Mouse (Mus musculus): ENCODE results near the gene Tprgl.

The Tprgl gene

GRCm38 (mm10) chr4:154159002-154159401, 1.5 kb downstream of the Tprgl start:
- DNase-seq: peak; percentile 92

DNA sequence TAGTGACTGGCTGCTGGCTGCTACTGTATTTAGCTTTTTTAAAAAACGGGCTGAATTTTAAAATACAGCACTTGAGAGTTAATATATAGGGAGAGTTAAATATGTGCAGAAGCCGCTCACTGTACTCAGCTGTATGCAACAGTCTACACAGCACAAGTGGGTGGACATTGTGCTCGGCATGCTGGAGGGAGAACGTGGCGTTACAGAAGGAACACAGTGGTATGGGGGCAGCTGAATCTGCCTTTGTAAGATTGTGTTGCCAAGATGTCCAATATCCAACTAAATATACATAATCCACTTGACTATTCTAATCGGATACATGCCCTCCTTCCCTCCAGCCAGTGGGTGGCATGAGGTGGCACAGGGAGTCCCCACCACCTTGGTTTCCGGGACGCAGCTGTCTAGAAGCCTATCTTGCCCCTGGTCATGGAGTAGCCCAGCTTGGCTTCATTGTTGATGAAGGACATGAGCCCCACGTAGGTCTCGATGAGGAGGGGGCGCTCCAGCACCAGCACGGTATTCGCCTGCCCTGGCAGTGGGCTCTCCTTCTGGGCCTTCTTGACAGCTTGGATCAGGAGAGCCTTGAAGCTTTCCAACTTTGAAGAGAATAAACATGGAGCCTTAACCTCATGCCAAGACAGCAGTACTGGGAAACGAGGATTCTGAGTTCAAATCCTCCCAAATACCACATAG, 2.4 kb downstream of the Tprgl start:
- DNase-seq: no peak

DNA sequence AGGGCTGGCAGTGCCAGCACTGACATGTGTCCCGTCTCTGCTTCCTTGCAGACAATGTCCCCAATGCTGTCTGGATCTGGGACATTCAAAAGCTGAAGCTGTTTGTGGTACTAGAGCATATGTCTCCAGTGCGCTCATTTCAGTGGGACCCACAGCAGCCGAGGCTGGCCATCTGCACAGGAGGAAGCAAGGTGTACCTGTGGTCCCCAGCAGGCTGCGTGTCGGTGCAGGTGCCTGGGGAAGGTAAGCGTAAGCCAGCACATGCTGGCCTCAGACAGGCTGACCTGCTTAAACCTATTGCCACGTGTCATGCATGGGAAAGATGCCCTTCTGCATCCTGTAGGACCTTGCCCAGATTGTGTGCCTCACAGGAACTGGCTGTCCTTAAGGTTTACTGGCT, 4.4 kb downstream of the Tprgl start:
- no peak for DNase-seq

DNA sequence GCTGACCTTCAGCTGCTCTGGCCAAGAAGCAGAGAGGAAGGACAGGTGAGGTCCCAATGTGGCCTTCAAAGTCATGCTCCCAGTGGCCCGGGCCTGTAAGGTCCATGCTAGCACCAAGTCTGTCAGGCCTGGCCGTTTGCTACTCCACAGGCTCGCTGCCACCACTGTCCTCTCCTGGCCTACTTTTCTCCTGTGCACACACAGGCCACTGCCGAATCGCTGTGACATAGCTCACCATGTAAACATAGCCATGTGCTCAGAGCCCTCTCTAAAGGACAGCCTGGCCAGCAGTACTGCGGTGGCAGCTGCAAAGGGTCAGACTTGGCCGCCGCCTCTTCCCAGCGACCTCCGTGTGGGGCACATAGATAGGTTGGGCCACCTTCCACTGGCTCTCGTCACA, 6.4 kb downstream of the Tprgl start:
- no peak for DNase-seq

GRCm38 (mm10) chr4:154146342-154146741, 14.1 kb downstream of the Tprgl start:
- DNase-seq: no peak

- no peak for DNase-seq
Observed at GRCm38 (mm10) chr4:154144712-154145111, 15.8 kb downstream of the Tprgl start.

GRCm38 (mm10) chr4:154142211-154143040, 18.0 kb downstream of the Tprgl start, which contains the start of gene Wrap73:
Gene Wrap73 (plus strand): TSS chr4:154142372.
- peak; percentile 95 for DNase-seq

GRCm38 (mm10) chr4:154141009-154141867, 19.2 kb downstream of the Tprgl start:
- peak; percentile 34 for DNase-seq

DNA sequence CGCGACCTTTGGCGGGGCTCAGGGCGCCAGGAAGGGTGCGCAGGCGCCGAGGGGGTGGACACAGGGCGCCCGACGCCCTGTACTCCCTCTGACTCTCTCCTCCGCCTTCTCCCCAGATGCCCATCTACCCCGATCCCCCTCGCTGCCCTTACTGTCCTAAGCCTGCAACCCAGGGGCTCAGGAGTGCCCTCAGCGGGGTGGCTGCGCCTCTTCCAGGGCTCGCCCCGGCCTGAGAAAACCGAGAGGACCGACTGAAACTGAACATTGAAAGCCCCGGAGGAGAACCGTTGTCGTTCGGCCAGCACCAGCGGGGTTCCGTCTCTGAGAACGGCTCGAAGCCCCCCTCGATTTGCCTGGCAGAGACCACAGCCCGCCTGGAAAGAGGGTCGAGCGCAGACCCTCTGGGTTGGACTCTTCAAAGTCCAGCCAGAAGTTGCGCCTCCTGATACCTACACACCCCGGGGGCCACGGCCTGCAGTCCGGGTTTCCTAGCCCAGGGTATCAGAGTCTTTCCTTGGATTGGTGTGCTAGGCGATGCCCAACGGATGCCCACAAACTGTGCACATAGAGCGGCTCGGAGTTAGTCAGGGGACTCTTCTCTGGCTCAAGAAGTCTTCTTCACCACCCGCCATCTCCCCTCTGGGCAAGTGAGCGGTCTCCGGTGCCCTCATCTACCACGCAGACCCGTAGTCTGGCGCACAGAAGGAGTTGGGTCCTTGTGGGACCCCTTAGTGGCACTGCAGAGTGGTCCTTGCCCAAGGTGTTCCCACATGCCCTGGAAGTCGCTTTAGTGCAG, 20.1 kb downstream of the Tprgl start:
- peak; percentile 37 for DNase-seq

DNA sequence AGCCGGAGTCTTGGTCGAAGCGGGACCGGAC, 20.5 kb downstream of the Tprgl start, which contains the start of gene Trp73:
TSS of gene Trp73 (minus strand) at position 27 of the 31 bp plus-strand sequence.
- no peak for DNase-seq

- peak; percentile 73 for DNase-seq
Observed at GRCm38 (mm10) chr4:154139671-154140181, 20.7 kb downstream of the Tprgl start.

DNA sequence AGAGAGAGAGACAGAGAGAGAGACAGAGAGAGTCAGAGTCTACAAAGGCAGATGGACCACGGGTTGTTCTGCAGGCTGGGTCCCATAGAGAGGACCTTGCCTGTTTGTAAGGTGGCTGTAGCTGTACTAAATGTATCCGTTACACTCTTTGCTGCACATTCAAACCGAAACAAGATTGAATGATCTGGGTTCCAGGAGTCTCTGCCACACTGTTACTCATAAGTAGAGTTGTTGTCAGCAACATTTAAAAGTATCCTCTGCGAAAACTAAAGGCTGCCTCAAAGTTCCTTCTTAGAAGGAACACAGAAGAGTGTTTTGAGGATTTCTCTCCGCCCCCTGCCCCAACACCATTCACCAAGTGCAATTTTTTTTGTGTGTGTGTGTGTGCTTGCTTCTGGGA, 23.3 kb downstream of the Tprgl start:
- DNase-seq: no peak

DNA sequence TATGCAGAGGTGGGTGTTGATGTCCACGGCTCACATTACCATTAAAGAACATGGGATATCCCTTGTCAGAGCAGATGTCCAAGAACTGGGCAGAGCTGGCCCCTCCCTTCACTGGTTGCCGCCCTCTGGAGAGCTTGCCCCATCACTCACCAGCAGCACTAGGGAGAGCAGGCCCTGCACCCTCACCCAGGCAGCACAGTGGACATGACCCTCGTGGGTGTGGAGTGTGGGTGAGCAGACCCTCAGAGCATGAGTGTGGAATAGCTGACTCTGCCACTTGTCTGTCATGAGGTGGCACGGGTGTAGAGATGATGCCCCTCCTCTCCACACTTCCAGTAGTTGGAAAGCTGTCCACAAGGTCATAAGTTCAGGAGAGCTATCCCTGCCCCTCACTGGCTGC, 25.7 kb downstream of the Tprgl start:
- DNase-seq: no peak

DNA sequence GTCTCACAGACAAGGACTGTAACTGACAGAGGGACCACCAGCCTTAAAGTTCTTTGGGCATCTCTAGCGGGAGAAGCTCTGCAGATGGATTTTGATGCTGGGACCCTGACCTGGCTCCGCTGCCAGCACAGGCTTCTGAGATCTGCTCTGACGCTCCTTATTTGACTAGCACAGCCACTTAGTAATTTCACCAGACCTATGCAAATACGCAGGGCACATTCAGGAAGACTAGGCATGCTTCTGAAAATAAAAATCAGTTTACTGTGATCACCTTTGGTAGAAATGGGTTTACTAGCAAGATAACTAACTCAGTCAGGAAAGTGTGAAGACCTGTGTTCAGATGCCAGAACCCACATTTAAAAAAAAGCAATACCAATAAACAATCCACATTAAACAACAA, 28.6 kb downstream of the Tprgl start:
- no peak for DNase-seq

DNA sequence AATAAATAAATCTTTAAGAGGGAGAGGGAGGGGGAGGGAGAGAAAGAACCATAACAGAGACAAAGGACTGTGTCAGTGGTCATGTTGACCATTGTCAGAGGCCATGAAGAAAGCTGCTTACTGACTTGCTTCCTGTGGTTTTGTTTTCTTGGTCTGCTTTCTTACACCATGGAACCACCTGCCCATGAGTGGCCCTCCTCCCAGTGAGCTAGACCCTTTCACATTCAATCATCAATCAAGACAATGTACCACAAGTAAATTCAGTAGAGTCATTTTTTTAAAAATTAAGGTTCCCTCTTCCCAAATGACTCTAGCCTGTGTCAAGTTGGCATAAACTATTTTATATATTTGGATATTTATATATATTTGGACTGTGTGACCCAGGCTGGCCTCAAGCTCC, 30.5 kb downstream of the Tprgl start:
- DNase-seq: no peak

GRCm38 (mm10) chr4:154127273-154127672, 33.2 kb downstream of the Tprgl start:
- DNase-seq: no peak

DNA sequence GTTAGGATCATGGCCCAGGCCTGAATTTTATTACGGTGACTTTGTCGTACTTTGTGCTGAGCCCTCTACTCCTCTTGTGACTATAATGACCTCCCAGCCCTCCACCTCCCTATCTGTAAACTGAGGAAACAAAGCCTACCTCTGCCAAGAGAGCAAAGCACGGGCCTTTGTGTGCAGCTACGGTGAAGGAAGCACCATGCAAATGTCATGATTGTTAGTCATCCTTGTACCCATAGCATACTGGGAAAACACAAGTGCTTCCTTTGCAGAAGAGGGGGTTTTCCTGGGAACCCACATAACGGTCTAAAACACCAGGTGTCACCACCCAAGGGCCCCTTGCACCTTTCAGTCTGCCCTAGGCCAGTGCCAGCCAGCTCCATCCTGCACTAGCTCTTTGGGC, 35.3 kb downstream of the Tprgl start:
- no peak for DNase-seq

DNA sequence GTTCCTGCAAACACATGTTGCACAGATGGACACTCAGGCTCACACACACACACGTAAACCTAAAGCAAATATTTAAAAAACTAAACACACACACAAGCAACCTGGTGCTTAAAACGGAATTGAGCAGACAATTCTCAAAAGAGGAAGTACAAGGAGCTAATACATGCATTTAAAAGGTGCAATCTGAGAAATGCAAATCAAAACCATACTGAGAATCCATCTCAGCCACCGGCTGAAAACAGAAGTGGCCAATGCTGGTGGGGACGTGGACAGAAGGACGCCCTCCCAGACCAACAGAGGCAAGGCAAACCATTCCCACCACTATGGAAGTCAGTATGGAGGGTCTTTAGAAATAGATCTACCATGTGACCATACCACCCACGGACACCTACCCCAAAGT, 36.9 kb downstream of the Tprgl start:
- no peak for DNase-seq

DNA sequence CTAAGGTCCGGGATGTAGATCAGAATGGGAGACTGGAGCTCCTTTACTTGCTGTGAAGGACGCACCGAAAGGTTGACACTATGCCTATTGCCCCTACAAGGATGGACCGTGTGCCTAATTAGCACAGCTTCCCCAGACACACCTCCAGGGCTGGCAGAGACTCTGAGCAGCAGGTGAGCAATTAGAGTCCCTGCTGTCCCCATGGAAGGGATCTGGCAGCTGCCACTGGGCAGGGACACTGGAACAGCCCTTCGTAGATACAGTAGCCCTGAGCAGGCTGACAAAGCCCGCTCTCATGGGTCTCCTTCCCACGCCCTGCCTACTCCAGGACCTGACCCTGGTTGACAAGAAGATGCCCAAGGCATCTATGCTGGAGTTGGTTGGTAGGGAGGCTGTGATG, 38.1 kb downstream of the Tprgl start:
- no peak for DNase-seq

GRCm38 (mm10) chr4:154121800-154122199, 38.7 kb downstream of the Tprgl start:
- DNase-seq: no peak

DNA sequence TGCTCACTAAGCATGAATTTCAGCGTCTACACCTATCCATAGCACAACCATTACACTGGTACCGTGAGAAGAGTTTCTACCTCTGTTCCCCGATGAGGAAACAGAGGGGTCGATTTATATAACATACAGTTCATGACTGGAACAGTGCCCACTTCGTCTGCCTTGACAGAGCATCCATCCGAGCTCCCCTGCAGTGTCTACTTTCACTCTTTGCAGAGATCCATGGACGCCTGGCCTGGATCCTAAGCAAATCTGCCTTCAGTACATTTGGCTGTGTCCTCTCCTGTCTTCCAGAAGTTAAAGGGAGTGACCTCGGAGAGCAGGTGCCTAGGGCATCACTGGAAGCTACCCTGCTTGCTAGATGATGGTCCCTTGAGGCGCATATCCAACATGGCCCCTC, 41.3 kb downstream of the Tprgl start:
- no peak for DNase-seq

- DNase-seq: peak; percentile 28
Observed at GRCm38 (mm10) chr4:154118782-154119181, 41.7 kb downstream of the Tprgl start.

DNA sequence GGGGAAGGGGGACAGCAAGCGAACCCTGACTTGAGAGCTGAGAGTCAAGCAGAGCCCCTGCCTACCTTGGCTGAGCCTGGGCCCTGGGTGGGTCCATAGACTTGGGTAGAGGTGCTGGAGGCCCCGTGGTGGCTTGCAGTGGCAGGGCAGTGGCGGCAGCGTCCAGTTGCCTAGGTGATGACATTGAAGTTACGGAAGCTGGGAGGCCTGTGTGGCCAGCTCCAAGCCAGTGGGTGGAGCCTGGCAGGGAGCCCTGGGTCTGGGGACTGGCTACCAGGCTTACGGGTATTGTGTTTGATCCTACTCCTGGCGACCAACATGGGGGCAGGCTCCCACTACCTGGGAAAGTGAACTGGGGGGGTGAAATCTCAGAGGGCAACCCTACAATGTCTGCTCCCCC, 44.0 kb downstream of the Tprgl start:
- no peak for DNase-seq
